Mouse (Mus musculus): ENCODE results near the gene Gcfc2. TPM values are rescaled to one million over a fixed set of nuclear protein-coding genes. Genes with fewer than 3 reads are reported as not detected.
A peak's percentile ranks its signal among the peaks of the same experiment; 100 is the strongest.

Gcfc2 gene
- total RNA-seq (2021) = 1 to 10 TPM; 6.2 to 8.3 TPM
- long read RNA-seq, experiment 1, full-length matches to known transcripts = 2 of 2 reads
- long read RNA-seq, experiment 1, partial matches to known transcripts = 0 of 2 reads
- long read RNA-seq, experiment 1, other reads (novel, unspliced or antisense) = 0 of 2 reads
- long read RNA-seq, experiment 2 = 0 reads

- peak; percentile 97 for DNase-seq
These were observed at the start of gene Gcfc2 for GRCm38 (mm10) chr6:81923523-81924142. TSS of gene Gcfc2 (plus strand) at chr6:81923669.

- DNase-seq = peak in 1 of 2 experiments; percentile 26
These were observed 27.7 kb upstream of the Gcfc2 start for GRCm38 (mm10) chr6:81895678-81896230.

GRCm38 (mm10) chr6:81910302-81910855, 13.1 kb upstream of the Gcfc2 start:
- no peak for DNase-seq

- no peak for DNase-seq
These were observed 12.2 kb upstream of the Gcfc2 start for GRCm38 (mm10) chr6:81911244-81911643.

- DNase-seq = no peak
These were observed 11.8 kb upstream of the Gcfc2 start for GRCm38 (mm10) chr6:81911713-81912112.

- DNase-seq = no peak
These were observed 11.3 kb upstream of the Gcfc2 start for GRCm38 (mm10) chr6:81912177-81912576.

- no peak for DNase-seq
These were observed 835 bp downstream of the Gcfc2 start for GRCm38 (mm10) chr6:81924304-81924703.

- no peak for DNase-seq
These were observed 5.9 kb downstream of the Gcfc2 start for GRCm38 (mm10) chr6:81929402-81929801.

GRCm38 (mm10) chr6:81933281-81933680, 9.8 kb downstream of the Gcfc2 start:
- no peak for DNase-seq

GRCm38 (mm10) chr6:81941718-81942117, 18.2 kb downstream of the Gcfc2 start:
- no peak for DNase-seq

- DNase-seq = peak; percentile 45 to 50
These were observed 19.8 kb downstream of the Gcfc2 start for GRCm38 (mm10) chr6:81943281-81943680.

- DNase-seq = no peak
These were observed 21.0 kb downstream of the Gcfc2 start for GRCm38 (mm10) chr6:81944432-81944831.

GRCm38 (mm10) chr6:81946906-81947305, 23.4 kb downstream of the Gcfc2 start:
- no peak for DNase-seq

- no peak for DNase-seq
These were observed 31.7 kb downstream of the Gcfc2 start for GRCm38 (mm10) chr6:81955133-81955532.

- no peak for DNase-seq
These were observed 32.9 kb downstream of the Gcfc2 start for GRCm38 (mm10) chr6:81956399-81956798.

GRCm38 (mm10) chr6:81957992-81958391, 34.5 kb downstream of the Gcfc2 start:
- no peak for DNase-seq

GRCm38 (mm10) chr6:81959866-81960265, 36.4 kb downstream of the Gcfc2 start:
- DNase-seq = no peak

GRCm38 (mm10) chr6:81960284-81960683, 36.8 kb downstream of the Gcfc2 start:
- DNase-seq = no peak

- peak; percentile 91 for DNase-seq
These were observed 42.0 kb downstream of the Gcfc2 start, which contains the start of gene Mrpl19 for GRCm38 (mm10) chr6:81965296-81966067. TSS of gene Mrpl19 (minus strand) at chr6:81965958.

GRCm38 (mm10) chr6:81966068-81966544, 42.6 kb downstream of the Gcfc2 start:
- DNase-seq = no peak

GRCm38 (mm10) chr6:81971196-81971595, 47.7 kb downstream of the Gcfc2 start:
- no peak for DNase-seq

GRCm38 (mm10) chr6:81972595-81972994, 49.1 kb downstream of the Gcfc2 start:
- no peak for DNase-seq

Measured in adrenal gland, postnatal 36 days (tissue).